Mouse (Mus musculus): ENCODE measurements around the gene Ppox.

GRCm38 (mm10) chr1:171245353-171245752 lies 35.6 kb downstream of the Ppox start:
- TF ChIP-seq POLR2A (IDR thresholded peaks at IDR 0.05; ENCODE audit: low read depth, low read length) (no peak; the same call in 1 of the 2 replicates), CTCF (IDR thresholded peaks at IDR 0.05; ENCODE audit: borderline replicate concordance, insufficient read depth, low read length) (no peak)

All from embryonic fibroblast, embryonic 13.5 days (primary cell).